Mouse (Mus musculus) left cerebral cortex, adult 9 months (tissue): ENCODE measurements around the gene Zfp384.

ENCODE experiments used
- DNase-seq, 2 experiments: peaks; one replicate each; pipeline ENCODE4 v3.0.0; 2022; ENCODE audit warnings: low spot score in 2 of 2

Gene Zfp384

GRCm38 (mm10) chr6:125081797-125082560 lies 73.0 kb downstream of the Zfp384 start:
- peak in 1 of 2 experiments; percentile 82 for DNase-seq

GRCm38 (mm10) chr6:125082801-125083386 lies 73.9 kb downstream of the Zfp384 start:
- DNase-seq: no peak

GRCm38 (mm10) chr6:125084424-125084823 lies 75.5 kb downstream of the Zfp384 start:
- peak in 1 of 2 experiments; percentile 82 for DNase-seq
